Mouse (Mus musculus) kidney, embryonic 15.5 days (tissue): ENCODE data around the gene Lrp1. TPM values are rescaled to one million over a fixed set of nuclear protein-coding genes. Genes with fewer than 3 reads are reported as not detected.

Source experiments
- ATAC-seq: fragments of 200-750 bp; cut with Nextera tagmentation; replicated peaks from 2 replicates; pipeline ENCODE4 v1.8.0; 2017; ENCODE audit warnings: moderate TSS enrichment; ENCODE audit not compliant: low FRiP score
- H3K27ac ChIP-seq: fragments of 300-500 bp; sonication (generic); 2 replicates; pipeline ENCODE4 v1.5.1; 2015; ENCODE audit warnings: mild to moderate bottlenecking, inconsistent platforms
- H3K27me3 ChIP-seq: fragments of 300-500 bp; sonication (generic); 2 replicates; pipeline ENCODE4 v1.6.1; 2015; ENCODE audit warnings: inconsistent platforms
- H3K36me3 ChIP-seq: fragments of 300-500 bp; sonication (generic); 2 replicates; pipeline ENCODE4 v1.6.1; 2015; ENCODE audit warnings: inconsistent platforms
- H3K4me1 ChIP-seq: fragments of 300-500 bp; sonication (generic); 2 replicates; pipeline ENCODE4 v1.6.1; 2015; ENCODE audit warnings: inconsistent platforms
- H3K4me2 ChIP-seq: fragments of 300-500 bp; sonication (generic); 2 replicates; pipeline ENCODE4 v1.6.1; 2015; ENCODE audit warnings: moderate library complexity, mild to moderate bottlenecking, inconsistent platforms
- H3K4me3 ChIP-seq: fragments of 300-500 bp; sonication (generic); replicated peaks from 2 replicates; pipeline ENCODE4 v1.5.1; 2015; ENCODE audit warnings: mild to moderate bottlenecking, inconsistent platforms
- H3K9ac ChIP-seq: fragments of 300-500 bp; sonication (generic); 2 replicates; pipeline ENCODE4 v1.6.1; 2015; ENCODE audit warnings: mild to moderate bottlenecking, inconsistent platforms
- H3K9me3 ChIP-seq: fragments of 300-500 bp; sonication (generic); replicated peaks from 2 replicates; pipeline ENCODE4 v1.6.1; 2016; ENCODE audit warnings: inconsistent platforms
- WGBS: fragments of 180-500 bp; shearing (Covaris S2); methylation state at CpG from one replicate; pipeline ENCODE4 v1.1.7; 2015; ENCODE audit warnings: mixed read lengths; 5-methylcytosine and 5-hydroxymethylcytosine counted together
- polyA plus RNA-seq: library from polyadenylated mRNA; unstranded; fragments of >200 nt; fragmentation: Nextera tagmentation; extraction: Ambion mirVana; gene quantifications from 2 replicates; pipeline ENCODE4 v1.2.1, GENCODE M21; 2015

Lrp1 gene
- polyA plus RNA-seq, 1 experiment from 2014 or later = 65.0 TPM

GRCm38 (mm10) chr10:127594930-127595715 lies 25.8 kb downstream of the Lrp1 start:
- 78% methylated on average over 30 of the region's 30 CpGs for WGBS
- no peak for ATAC-seq
- no peak overlapping the region for H3K9ac ChIP-seq
- no peak overlapping the region for H3K4me3 ChIP-seq
- no peak overlapping the region for H3K4me2 ChIP-seq
- H3K9me3 ChIP-seq = no peaks in the 10 kb centered on the region
- H3K4me1 ChIP-seq = peaks cover 84% of the 10 kb centered on the region
- H3K27ac ChIP-seq = peak overlapping the region; percentile 54; the same call in 1 of the 2 replicates
- H3K27me3 ChIP-seq = no peaks in the 10 kb centered on the region
- peaks cover 37% of the 10 kb centered on the region for H3K36me3 ChIP-seq

- ATAC-seq = no peak
- Histone ChIP-seq H3K4me3 (no peak overlapping the region), H3K4me2 (no peak overlapping the region), H3K27me3 (no peaks in the 10 kb centered on the region), H3K9ac (no peak overlapping the region), H3K9me3 (no peaks in the 10 kb centered on the region), H3K4me1 (peaks cover 77% of the 10 kb centered on the region), H3K36me3 (peaks cover 44% of the 10 kb centered on the region), H3K27ac (0 out of 2 replicates have a peak overlapping the region, but pooled peaks have one; percentile 20)
- WGBS = 76% methylated on average over 8 of the region's 8 CpGs
Observed at GRCm38 (mm10) chr10:127594405-127594804, 26.5 kb downstream of the Lrp1 start.

GRCm38 (mm10) chr10:127592850-127593249 lies 28.1 kb downstream of the Lrp1 start:
- ATAC-seq = peak; percentile 53
- peaks cover 64% of the 10 kb centered on the region for H3K4me1 ChIP-seq
- no peaks in the 10 kb centered on the region for H3K9me3 ChIP-seq
- no peak overlapping the region for H3K9ac ChIP-seq
- no peak overlapping the region; the same call in 1 of the 2 replicates for H3K4me2 ChIP-seq
- 38% methylated on average over 13 of the region's 13 CpGs for WGBS
- H3K27me3 ChIP-seq = no peaks in the 10 kb centered on the region
- H3K36me3 ChIP-seq = peaks cover 60% of the 10 kb centered on the region
- peak overlapping the region; percentile 24; the same call in 1 of the 2 replicates for H3K27ac ChIP-seq
- no peak overlapping the region for H3K4me3 ChIP-seq

GRCm38 (mm10) chr10:127592423-127592822 lies 28.5 kb downstream of the Lrp1 start:
- H3K27ac ChIP-seq = no peak overlapping the region
- no peak overlapping the region for H3K4me2 ChIP-seq
- H3K27me3 ChIP-seq = no peaks in the 10 kb centered on the region
- peaks cover 64% of the 10 kb centered on the region for H3K36me3 ChIP-seq
- ATAC-seq = no peak
- WGBS = 81% methylated on average over 7 of the region's 7 CpGs
- no peaks in the 10 kb centered on the region for H3K9me3 ChIP-seq
- H3K4me1 ChIP-seq = peaks cover 59% of the 10 kb centered on the region
- no peak overlapping the region for H3K9ac ChIP-seq
- H3K4me3 ChIP-seq = no peak overlapping the region

- no peak overlapping the region for H3K4me2 ChIP-seq
- WGBS = 30% methylated on average over 7 of the region's 7 CpGs
- H3K27ac ChIP-seq = peak overlapping the region; percentile 33; the same call in 1 of the 2 replicates
- H3K36me3 ChIP-seq = peaks cover 72% of the 10 kb centered on the region
- H3K27me3 ChIP-seq = no peaks in the 10 kb centered on the region
- peaks cover 50% of the 10 kb centered on the region for H3K4me1 ChIP-seq
- H3K9ac ChIP-seq = no peak overlapping the region
- 0 out of 2 replicates have a peak, but pooled peaks have one; percentile 50 for ATAC-seq
- H3K9me3 ChIP-seq = no peaks in the 10 kb centered on the region
- no peak overlapping the region for H3K4me3 ChIP-seq
Observed at GRCm38 (mm10) chr10:127591514-127591913, 29.4 kb downstream of the Lrp1 start.

- peak overlapping the region; percentile 33; the same call in 1 of the 2 replicates for H3K27ac ChIP-seq
- H3K36me3 ChIP-seq = peaks cover 77% of the 10 kb centered on the region
Observed at GRCm38 (mm10) chr10:127590831-127591451, 30.0 kb downstream of the Lrp1 start.

DNA sequence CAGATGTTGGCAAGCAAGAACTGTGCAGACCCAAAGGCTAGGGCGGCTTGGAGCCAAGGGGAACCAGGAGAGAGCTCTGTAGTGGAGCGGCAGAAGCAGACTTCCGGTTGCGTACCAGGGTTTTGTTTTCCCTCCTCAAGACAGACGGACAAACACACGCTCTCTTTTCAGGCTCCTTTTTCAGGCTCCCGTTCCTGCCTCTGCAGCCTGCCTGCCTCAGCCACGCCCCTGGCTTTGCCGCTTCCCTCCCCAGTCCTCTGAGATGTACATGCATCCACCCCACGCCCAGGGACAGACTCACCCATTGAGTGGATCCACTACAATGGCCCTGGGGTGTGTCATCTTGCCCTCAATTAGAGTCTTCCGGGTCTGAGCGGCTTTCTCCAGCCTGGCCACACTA lies 30.7 kb downstream of the Lrp1 start:
- Histone ChIP-seq H3K4me3 (no peak overlapping the region), H3K4me1 (peaks cover 39% of the 10 kb centered on the region), H3K27me3 (no peaks in the 10 kb centered on the region), H3K9me3 (no peaks in the 10 kb centered on the region), H3K36me3 (peaks cover 82% of the 10 kb centered on the region), H3K9ac (no peak overlapping the region), H3K4me2 (no peak overlapping the region), H3K27ac (no peak overlapping the region)
- no peak for ATAC-seq
- 89% methylated on average over 12 of the region's 12 CpGs for WGBS

More at GRCm38 (mm10) chr10:127590831-127591451, 30.0 kb downstream of the Lrp1 start:
- Histone ChIP-seq H3K4me2 (no peak overlapping the region), H3K4me3 (no peak overlapping the region), H3K27me3 (no peaks in the 10 kb centered on the region), H3K9me3 (no peaks in the 10 kb centered on the region), H3K9ac (no peak overlapping the region), H3K4me1 (peaks cover 44% of the 10 kb centered on the region)
- 79% methylated on average over 7 of the region's 7 CpGs for WGBS
- ATAC-seq = no peak

- Histone ChIP-seq H3K4me1 (peaks cover 18% of the 10 kb centered on the region), H3K9ac (no peak overlapping the region), H3K9me3 (no peaks in the 10 kb centered on the region), H3K27me3 (no peaks in the 10 kb centered on the region), H3K4me3 (no peak overlapping the region), H3K27ac (no peak overlapping the region), H3K4me2 (no peak overlapping the region), H3K36me3 (peaks cover 77% of the 10 kb centered on the region)
- no peak for ATAC-seq
- 89% methylated on average over 8 of the region's 8 CpGs for WGBS
Observed at GRCm38 (mm10) chr10:127587776-127588175, 33.2 kb downstream of the Lrp1 start.

GRCm38 (mm10) chr10:127586209-127586608 lies 34.7 kb downstream of the Lrp1 start:
- H3K9ac ChIP-seq = no peak overlapping the region
- no peaks in the 10 kb centered on the region for H3K9me3 ChIP-seq
- peaks cover 16% of the 10 kb centered on the region for H3K4me1 ChIP-seq
- H3K4me2 ChIP-seq = no peak overlapping the region
- 82% methylated on average over 4 of the region's 4 CpGs for WGBS
- H3K27me3 ChIP-seq = no peaks in the 10 kb centered on the region
- ATAC-seq = no peak
- H3K4me3 ChIP-seq = no peak overlapping the region
- H3K36me3 ChIP-seq = peaks cover 79% of the 10 kb centered on the region
- H3K27ac ChIP-seq = no peak overlapping the region

DNA sequence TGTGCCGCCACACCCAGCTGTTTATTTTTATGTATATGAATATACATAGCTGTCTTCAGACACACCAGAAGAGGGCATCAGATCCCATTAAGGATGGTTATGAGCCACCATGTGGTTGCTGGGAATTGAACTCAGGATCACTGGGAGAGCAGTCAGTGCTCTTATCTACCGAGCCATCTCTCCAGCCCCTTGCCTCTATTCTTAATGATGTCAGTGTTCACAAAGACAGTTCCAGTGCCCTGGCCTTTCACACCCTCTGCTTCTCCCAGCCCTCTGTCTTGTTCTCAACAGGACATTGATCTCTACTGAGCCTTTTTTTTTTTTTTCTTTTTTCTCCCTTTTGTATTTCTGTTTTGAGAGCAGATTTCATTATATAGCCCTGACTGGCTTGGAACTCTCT lies 35.4 kb downstream of the Lrp1 start:
- Histone ChIP-seq H3K27me3 (no peaks in the 10 kb centered on the region), H3K4me2 (no peak overlapping the region), H3K36me3 (peaks cover 78% of the 10 kb centered on the region), H3K27ac (no peak overlapping the region), H3K9ac (no peak overlapping the region), H3K4me3 (no peak overlapping the region), H3K4me1 (peaks cover 14% of the 10 kb centered on the region), H3K9me3 (no peaks in the 10 kb centered on the region)
- ATAC-seq = no peak
- 93% methylated on average over 2 of the region's 2 CpGs for WGBS

DNA sequence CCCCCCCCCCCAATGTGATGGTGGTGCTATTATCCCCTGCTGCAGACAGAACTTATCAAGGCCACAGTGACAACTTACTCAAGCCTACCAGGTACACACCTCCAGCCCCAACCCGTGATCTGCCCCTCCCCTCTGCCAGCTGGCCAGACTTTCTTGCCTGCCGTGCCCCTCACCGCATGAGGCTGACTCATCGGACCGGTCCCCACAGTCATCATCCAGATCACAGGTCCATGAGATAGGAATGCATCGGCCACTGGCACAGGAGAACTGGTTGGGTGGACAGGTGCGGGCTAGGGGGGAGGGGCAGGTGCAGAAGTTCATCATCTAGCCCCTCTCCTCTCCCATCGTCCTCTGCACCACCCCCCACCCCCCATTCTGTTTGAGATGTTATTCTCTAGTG lies 37.3 kb downstream of the Lrp1 start:
- Histone ChIP-seq H3K27me3 (no peaks in the 10 kb centered on the region), H3K9me3 (no peaks in the 10 kb centered on the region), H3K9ac (no peak overlapping the region), H3K36me3 (peaks cover 74% of the 10 kb centered on the region), H3K4me2 (no peak overlapping the region), H3K27ac (no peak overlapping the region), H3K4me1 (peaks cover 14% of the 10 kb centered on the region), H3K4me3 (no peak overlapping the region)
- ATAC-seq = no peak
- 76% methylated on average over 8 of the region's 8 CpGs for WGBS

- H3K4me3 ChIP-seq = no peak overlapping the region
- ATAC-seq = no peak
- no peak overlapping the region for H3K27ac ChIP-seq
- H3K36me3 ChIP-seq = peaks cover 71% of the 10 kb centered on the region
- H3K9me3 ChIP-seq = no peaks in the 10 kb centered on the region
- H3K27me3 ChIP-seq = no peaks in the 10 kb centered on the region
- no peak overlapping the region for H3K4me2 ChIP-seq
- peaks cover 17% of the 10 kb centered on the region for H3K4me1 ChIP-seq
- H3K9ac ChIP-seq = no peak overlapping the region
- WGBS = 90% methylated on average over 9 of the region's 9 CpGs
Observed at GRCm38 (mm10) chr10:127581291-127581690, 39.7 kb downstream of the Lrp1 start.
